Mouse (Mus musculus): ENCODE data around the gene Dlg2. TPM values are rescaled to one million over a fixed set of nuclear protein-coding genes. Genes with fewer than 3 reads are reported as not detected.

Dlg2 gene
- polyA plus RNA-seq, 1 experiment from 2014 or later: 30.0 TPM

GRCm38 (mm10) chr7:92113065-92113464, 1636.6 kb downstream of the Dlg2 start:
- Histone ChIP-seq H3K27ac (no peak overlapping the region), H3K4me2 (replicated peaks) (no peak overlapping the region), H3K4me1 (replicated peaks; ENCODE audit: control insufficient read depth, insufficient read depth, low read length) (no peaks in the 10 kb centered on the region), H3K9me3 (ENCODE audit: control insufficient read depth, low read length) (no peaks in the 10 kb centered on the region), H3K27me3 (ENCODE audit: control insufficient read depth, insufficient read depth, low read length) (no peaks in the 10 kb centered on the region), H3K36me3 (replicated peaks; ENCODE audit: control insufficient read depth, insufficient read depth) (no peaks in the 10 kb centered on the region), H3K9ac (no peak overlapping the region), H3K4me3 (replicated peaks; ENCODE audit: low read length) (no peak overlapping the region)
- 93% methylated on average over 4 of the region's 4 CpGs for WGBS
- DNase-seq (ENCODE audit: low spot score) (no peak), ATAC-seq (ENCODE audit: low FRiP score) (no peak)

- H3K36me3 ChIP-seq (replicated peaks; ENCODE audit: control insufficient read depth, insufficient read depth): no peaks in the 10 kb centered on the region
- 88% methylated on average over 5 of the region's 5 CpGs for WGBS
- no peak overlapping the region for H3K9ac ChIP-seq
- H3K4me1 ChIP-seq (replicated peaks; ENCODE audit: control insufficient read depth, insufficient read depth, low read length): no peaks in the 10 kb centered on the region
- H3K27me3 ChIP-seq (ENCODE audit: control insufficient read depth, insufficient read depth, low read length): no peaks in the 10 kb centered on the region
- H3K27ac ChIP-seq: no peak overlapping the region
- no peaks in the 10 kb centered on the region for H3K9me3 ChIP-seq (ENCODE audit: control insufficient read depth, low read length)
- DNase-seq (ENCODE audit: low spot score) (no peak), ATAC-seq (ENCODE audit: low FRiP score) (no peak)
- H3K4me3 ChIP-seq (replicated peaks; ENCODE audit: low read length): no peak overlapping the region
- no peak overlapping the region for H3K4me2 ChIP-seq (replicated peaks)
Measured at GRCm38 (mm10) chr7:92115237-92115871, 1638.9 kb downstream of the Dlg2 start.

DNA sequence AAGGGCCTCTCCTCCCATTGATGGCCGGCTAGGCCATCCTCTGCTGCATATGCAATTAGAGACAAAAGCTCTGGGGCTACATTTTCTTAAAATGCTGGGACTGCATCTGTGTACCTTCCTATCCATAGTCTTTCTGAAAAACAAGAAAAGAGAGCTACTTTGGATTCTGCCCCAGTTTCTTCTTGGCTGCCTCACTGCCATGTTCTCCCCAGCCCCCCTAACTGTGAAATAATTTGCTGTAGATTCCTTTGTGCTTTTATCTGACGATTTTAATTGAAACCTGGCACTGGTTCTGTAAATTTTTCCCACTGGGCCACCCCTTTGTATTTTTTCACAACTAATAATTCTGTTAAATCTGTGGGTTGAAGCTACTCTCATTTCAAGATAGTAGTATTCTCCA, 1646.8 kb downstream of the Dlg2 start:
- Histone ChIP-seq H3K27me3 (ENCODE audit: control insufficient read depth, insufficient read depth, low read length) (no peaks in the 10 kb centered on the region), H3K27ac (no peak overlapping the region), H3K4me3 (replicated peaks; ENCODE audit: low read length) (no peak overlapping the region), H3K4me2 (replicated peaks) (no peak overlapping the region), H3K4me1 (replicated peaks; ENCODE audit: control insufficient read depth, insufficient read depth, low read length) (no peaks in the 10 kb centered on the region), H3K9me3 (ENCODE audit: control insufficient read depth, low read length) (no peaks in the 10 kb centered on the region), H3K9ac (no peak overlapping the region), H3K36me3 (replicated peaks; ENCODE audit: control insufficient read depth, insufficient read depth) (no peaks in the 10 kb centered on the region)
- ATAC-seq (ENCODE audit: low FRiP score): no peak
- no peak for DNase-seq (ENCODE audit: low spot score)
- 54% methylated on average over 2 of the region's 2 CpGs for WGBS

DNA sequence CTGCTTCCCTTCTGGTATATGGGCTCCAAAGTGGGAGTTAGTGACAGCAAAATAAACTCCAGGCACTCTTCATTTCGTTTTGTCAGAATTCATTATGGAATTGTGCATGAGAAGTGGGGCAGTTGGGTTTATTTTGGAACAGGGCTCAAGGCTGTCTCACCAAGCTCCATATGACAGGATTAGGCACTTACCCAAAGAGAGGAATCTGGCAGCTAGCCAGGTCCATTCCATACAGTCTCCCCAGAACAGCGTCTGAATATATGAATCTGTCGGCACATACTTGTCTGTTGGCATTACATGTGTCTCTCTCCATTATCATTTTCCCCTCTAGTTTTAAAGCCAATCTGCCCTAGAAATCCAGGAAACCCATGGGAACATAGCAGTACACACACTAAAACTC, 1649.4 kb downstream of the Dlg2 start:
- no peak overlapping the region for H3K27ac ChIP-seq
- 45% methylated on average over 3 of the region's 3 CpGs for WGBS
- DNase-seq (ENCODE audit: low spot score): peak; percentile 55
- H3K27me3 ChIP-seq (ENCODE audit: control insufficient read depth, insufficient read depth, low read length): no peaks in the 10 kb centered on the region
- no peaks in the 10 kb centered on the region for H3K36me3 ChIP-seq (replicated peaks; ENCODE audit: control insufficient read depth, insufficient read depth)
- no peak for ATAC-seq (ENCODE audit: low FRiP score)
- H3K4me2 ChIP-seq (replicated peaks): no peak overlapping the region
- no peak overlapping the region for H3K9ac ChIP-seq
- no peak overlapping the region for H3K4me3 ChIP-seq (replicated peaks; ENCODE audit: low read length)
- H3K4me1 ChIP-seq (replicated peaks; ENCODE audit: control insufficient read depth, insufficient read depth, low read length): no peaks in the 10 kb centered on the region
- no peaks in the 10 kb centered on the region for H3K9me3 ChIP-seq (ENCODE audit: control insufficient read depth, low read length)

GRCm38 (mm10) chr7:92134301-92134700, 1657.8 kb downstream of the Dlg2 start:
- DNase-seq (ENCODE audit: low spot score): no peak
- 97% methylated on average over 3 of the region's 3 CpGs for WGBS
- Histone ChIP-seq H3K27ac (no peak overlapping the region), H3K36me3 (replicated peaks; ENCODE audit: control insufficient read depth, insufficient read depth) (no peaks in the 10 kb centered on the region), H3K4me3 (replicated peaks; ENCODE audit: low read length) (no peak overlapping the region), H3K27me3 (ENCODE audit: control insufficient read depth, insufficient read depth, low read length) (no peaks in the 10 kb centered on the region), H3K9me3 (ENCODE audit: control insufficient read depth, low read length) (no peaks in the 10 kb centered on the region), H3K4me2 (replicated peaks) (no peak overlapping the region), H3K9ac (no peak overlapping the region), H3K4me1 (replicated peaks; ENCODE audit: control insufficient read depth, insufficient read depth, low read length) (no peaks in the 10 kb centered on the region)
- ATAC-seq (ENCODE audit: low FRiP score): no peak

- H3K27me3 ChIP-seq (ENCODE audit: control insufficient read depth, insufficient read depth, low read length): no peaks in the 10 kb centered on the region
- H3K4me3 ChIP-seq (replicated peaks; ENCODE audit: low read length): no peak overlapping the region
- H3K27ac ChIP-seq: no peak overlapping the region
- H3K36me3 ChIP-seq (replicated peaks; ENCODE audit: control insufficient read depth, insufficient read depth): no peaks in the 10 kb centered on the region
- 68% methylated on average over 2 of the region's 2 CpGs for WGBS
- H3K9ac ChIP-seq: no peak overlapping the region
- DNase-seq (ENCODE audit: low spot score) (no peak), ATAC-seq (ENCODE audit: low FRiP score) (no peak)
- no peaks in the 10 kb centered on the region for H3K4me1 ChIP-seq (replicated peaks; ENCODE audit: control insufficient read depth, insufficient read depth, low read length)
- H3K9me3 ChIP-seq (ENCODE audit: control insufficient read depth, low read length): no peaks in the 10 kb centered on the region
- no peak overlapping the region for H3K4me2 ChIP-seq (replicated peaks)
Measured at GRCm38 (mm10) chr7:92135624-92136023, 1659.2 kb downstream of the Dlg2 start.

DNA sequence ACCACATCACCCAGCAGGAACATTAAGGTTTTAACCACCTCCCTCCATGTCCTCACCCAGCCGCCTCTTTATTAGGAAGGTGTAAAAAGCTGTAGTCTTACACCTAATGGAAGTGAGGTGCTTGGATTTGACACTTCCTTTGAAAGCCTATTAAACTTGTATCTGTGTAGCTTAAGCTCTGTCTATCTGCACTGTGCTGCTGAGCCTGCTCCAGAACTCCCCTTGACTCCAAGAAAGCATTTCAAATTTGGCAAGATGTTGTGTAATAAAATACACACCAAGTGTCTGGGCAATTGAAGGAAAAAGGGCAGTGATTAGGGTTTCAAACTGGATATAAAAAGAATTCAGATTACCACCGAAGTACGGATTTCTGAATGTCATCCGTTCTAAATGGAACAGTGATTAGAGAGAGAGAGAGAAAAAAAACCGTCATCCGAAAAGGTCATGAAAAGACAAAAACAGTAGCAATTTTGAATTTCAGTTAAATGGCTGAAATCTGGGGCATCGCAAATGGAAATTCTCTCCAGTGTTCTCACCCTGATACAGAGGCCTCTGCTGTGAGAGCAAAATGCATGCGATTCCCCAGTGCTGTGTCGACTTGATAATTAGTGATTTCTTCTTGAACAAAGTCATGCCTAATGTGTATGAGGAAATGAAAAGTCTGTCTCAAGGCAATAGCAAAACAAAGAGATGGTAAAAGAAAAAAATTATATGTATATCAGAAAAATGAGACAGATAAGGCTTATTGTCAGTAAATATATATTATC, 1663.8 kb downstream of the Dlg2 start:
- no peak for ATAC-seq (ENCODE audit: low FRiP score)
- Histone ChIP-seq H3K9ac (no peak overlapping the region), H3K27ac (peak overlapping the region; percentile 38; the same call in 1 of the 2 replicates), H3K9me3 (ENCODE audit: control insufficient read depth, low read length) (no peaks in the 10 kb centered on the region), H3K4me3 (replicated peaks; ENCODE audit: low read length) (no peak overlapping the region), H3K4me1 (replicated peaks; ENCODE audit: control insufficient read depth, insufficient read depth, low read length) (no peaks in the 10 kb centered on the region), H3K4me2 (replicated peaks) (no peak overlapping the region), H3K27me3 (ENCODE audit: control insufficient read depth, insufficient read depth, low read length) (no peaks in the 10 kb centered on the region), H3K36me3 (replicated peaks; ENCODE audit: control insufficient read depth, insufficient read depth) (no peaks in the 10 kb centered on the region)
- WGBS: 71% methylated on average over 9 of the region's 9 CpGs
- no peak for DNase-seq (ENCODE audit: low spot score)

DNA sequence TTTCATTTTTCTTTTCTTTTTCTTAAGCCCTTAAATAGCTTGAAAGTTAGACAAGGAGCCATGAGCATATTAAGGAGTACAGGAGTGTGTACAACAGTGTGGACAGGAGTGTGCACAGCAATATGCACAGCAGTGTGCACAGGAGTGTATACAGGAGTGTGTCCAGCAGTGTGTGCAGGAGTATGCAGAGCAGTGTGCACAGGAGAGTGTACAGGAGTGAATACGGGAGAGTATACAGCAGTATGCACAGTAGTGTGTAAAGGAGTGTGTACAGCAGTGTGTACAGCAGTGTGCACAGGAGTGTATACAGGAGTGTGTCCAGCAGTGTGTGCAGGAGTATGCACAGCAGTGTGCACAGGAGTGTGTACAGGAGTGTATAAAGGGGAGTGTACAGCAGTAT, 1671.0 kb downstream of the Dlg2 start:
- ATAC-seq (ENCODE audit: low FRiP score): no peak
- Histone ChIP-seq H3K4me1 (replicated peaks; ENCODE audit: control insufficient read depth, insufficient read depth, low read length) (no peaks in the 10 kb centered on the region), H3K4me3 (replicated peaks; ENCODE audit: low read length) (no peak overlapping the region), H3K36me3 (replicated peaks; ENCODE audit: control insufficient read depth, insufficient read depth) (no peaks in the 10 kb centered on the region), H3K9ac (no peak overlapping the region), H3K27me3 (ENCODE audit: control insufficient read depth, insufficient read depth, low read length) (no peaks in the 10 kb centered on the region), H3K4me2 (replicated peaks) (no peak overlapping the region), H3K27ac (no peak overlapping the region), H3K9me3 (ENCODE audit: control insufficient read depth, low read length) (no peaks in the 10 kb centered on the region)
- 90% methylated on average over 1 of the region's 1 CpGs for WGBS
- DNase-seq (ENCODE audit: low spot score): no peak

DNA sequence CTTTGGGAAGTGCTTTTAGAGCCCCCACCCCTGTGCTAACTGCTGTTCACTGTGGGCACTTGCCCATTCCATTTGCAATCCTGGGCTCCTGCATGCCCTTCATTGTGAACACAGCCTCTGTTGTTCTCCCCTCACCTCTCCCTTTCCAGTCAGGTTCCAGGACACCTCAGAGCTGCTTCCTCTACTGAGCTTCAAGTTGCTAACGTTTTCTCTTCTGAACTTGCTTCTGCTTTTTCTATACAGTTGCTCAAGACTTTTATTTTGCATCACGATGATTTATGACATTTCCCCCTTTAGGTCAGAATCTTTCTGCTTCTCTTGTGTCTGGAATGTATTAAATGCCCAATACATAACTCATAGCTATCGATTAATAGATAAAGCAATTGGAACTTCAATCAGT, 1674.3 kb downstream of the Dlg2 start:
- Histone ChIP-seq H3K4me3 (replicated peaks; ENCODE audit: low read length) (no peak overlapping the region), H3K9me3 (ENCODE audit: control insufficient read depth, low read length) (no peaks in the 10 kb centered on the region), H3K4me1 (replicated peaks; ENCODE audit: control insufficient read depth, insufficient read depth, low read length) (no peaks in the 10 kb centered on the region), H3K27me3 (ENCODE audit: control insufficient read depth, insufficient read depth, low read length) (no peaks in the 10 kb centered on the region), H3K27ac (no peak overlapping the region), H3K4me2 (replicated peaks) (no peak overlapping the region), H3K36me3 (replicated peaks; ENCODE audit: control insufficient read depth, insufficient read depth) (no peaks in the 10 kb centered on the region), H3K9ac (no peak overlapping the region)
- DNase-seq (ENCODE audit: low spot score) (no peak), ATAC-seq (ENCODE audit: low FRiP score) (no peak)
- 73% methylated on average over 3 of the region's 3 CpGs for WGBS

Measured in hindbrain, embryonic 14.5 days (tissue).